Mouse (Mus musculus) embryonic facial prominence, embryonic 13.5 days (tissue): ENCODE measurements around the gene Pigc. TPM values are rescaled to one million over a fixed set of nuclear protein-coding genes. Genes with fewer than 3 reads are reported as not detected.

ENCODE experiments used
- ATAC-seq: fragments of 200-750 bp; cut with Nextera tagmentation; 2 replicates; pipeline ENCODE4 v1.8.0; 2017; ENCODE audit warnings: low read depth; ENCODE audit not compliant: insufficient number of reproducible peaks, insufficient read depth, low FRiP score, low TSS enrichment
- H3K27ac ChIP-seq: fragments of 300-500 bp; sonication (generic); 2 replicates; pipeline ENCODE4 v1.5.1; 2015; ENCODE audit warnings: moderate library complexity, mild to moderate bottlenecking, inconsistent platforms
- H3K27me3 ChIP-seq: fragments of 300-500 bp; sonication (generic); 2 replicates; pipeline ENCODE4 v1.6.1; 2015; ENCODE audit warnings: mild to moderate bottlenecking, inconsistent platforms
- H3K36me3 ChIP-seq: fragments of 300-500 bp; sonication (generic); 2 replicates; pipeline ENCODE4 v1.6.1; 2015; ENCODE audit warnings: mild to moderate bottlenecking, inconsistent platforms
- H3K4me1 ChIP-seq: fragments of 300-500 bp; sonication (generic); 2 replicates; pipeline ENCODE4 v1.6.1; 2015; ENCODE audit warnings: inconsistent platforms
- H3K4me2 ChIP-seq: fragments of 300-500 bp; sonication (generic); 2 replicates; pipeline ENCODE4 v1.6.1; 2015; ENCODE audit warnings: moderate library complexity, mild to moderate bottlenecking, inconsistent platforms
- H3K4me3 ChIP-seq: fragments of 300-500 bp; sonication (generic); 2 replicates; pipeline ENCODE4 v1.5.1; 2015; ENCODE audit warnings: mild to moderate bottlenecking, inconsistent platforms
- H3K9ac ChIP-seq: fragments of 300-500 bp; sonication (generic); 2 replicates; pipeline ENCODE4 v1.6.1; 2015; ENCODE audit warnings: mild to moderate bottlenecking, inconsistent platforms
- H3K9me3 ChIP-seq: fragments of 300-500 bp; sonication (generic); 2 replicates; pipeline ENCODE4 v1.6.1; 2016; ENCODE audit warnings: inconsistent platforms
- WGBS: fragments of 180-500 bp; shearing (Covaris S2); methylation state at CpG from one replicate; pipeline ENCODE4 v1.1.7; 2015; ENCODE audit warnings: mixed read lengths; 5-methylcytosine and 5-hydroxymethylcytosine counted together
- polyA plus RNA-seq: library from polyadenylated mRNA; unstranded; fragments of >200 nt; fragmentation: Nextera tagmentation; extraction: Ambion mirVana; gene quantifications from 2 replicates; pipeline ENCODE4 v1.2.1, GENCODE M21; 2015

Pigc gene
- polyA plus RNA-seq, 1 experiment from 2014 or later = 51.4 TPM

- peak; percentile 50; the same call in 1 of the 2 replicates for ATAC-seq
- Histone ChIP-seq H3K27ac (peak overlapping the region; percentile 96), H3K36me3 (no peaks in the 10 kb centered on the region), H3K4me2 (peak overlapping the region; percentile 34; the same call in 1 of the 2 replicates), H3K27me3 (no peaks in the 10 kb centered on the region), H3K9ac (peak overlapping the region; percentile 38; the same call in 1 of the 2 replicates), H3K4me1 (peaks cover 49% of the 10 kb centered on the region), H3K4me3 (no peak overlapping the region), H3K9me3 (no peaks in the 10 kb centered on the region)
- 1% methylated on average over 4 of the region's 4 CpGs for WGBS
Measured at GRCm38 (mm10) chr1:161999882-162000371, 30.9 kb downstream of the Pigc start.

GRCm38 (mm10) chr1:162001328-162001727 is 32.3 kb downstream of the Pigc start:
- peaks cover 60% of the 10 kb centered on the region for H3K4me1 ChIP-seq
- no peaks in the 10 kb centered on the region for H3K27me3 ChIP-seq
- H3K4me3 ChIP-seq = no peak overlapping the region
- no peaks in the 10 kb centered on the region for H3K36me3 ChIP-seq
- WGBS = 31% methylated on average over 8 of the region's 8 CpGs
- peak overlapping the region; percentile 96 for H3K27ac ChIP-seq
- H3K9me3 ChIP-seq = no peaks in the 10 kb centered on the region
- H3K9ac ChIP-seq = no peak overlapping the region; the same call in 1 of the 2 replicates
- no peak for ATAC-seq
- H3K4me2 ChIP-seq = no peak overlapping the region

- Histone ChIP-seq H3K27ac (peak overlapping the region; percentile 99), H3K36me3 (no peaks in the 10 kb centered on the region), H3K27me3 (no peaks in the 10 kb centered on the region), H3K9ac (peak overlapping the region; percentile 69), H3K4me2 (peak overlapping the region; percentile 49), H3K9me3 (no peaks in the 10 kb centered on the region), H3K4me3 (0 out of 2 replicates have a peak overlapping the region, but pooled peaks have one; percentile 14), H3K4me1 (peaks cover 83% of the 10 kb centered on the region)
- ATAC-seq = peak; percentile 35
- 24% methylated on average over 14 of the region's 14 CpGs for WGBS
Measured at GRCm38 (mm10) chr1:162003729-162004517, 34.9 kb downstream of the Pigc start.

- ATAC-seq = no peak
- no peaks in the 10 kb centered on the region for H3K9me3 ChIP-seq
- WGBS = 15% methylated on average over 7 of the region's 7 CpGs
- peaks cover 83% of the 10 kb centered on the region for H3K4me1 ChIP-seq
- peak overlapping the region; percentile 49 for H3K4me2 ChIP-seq
- 0 out of 2 replicates have a peak overlapping the region, but pooled peaks have one; percentile 14 for H3K4me3 ChIP-seq
- peak overlapping the region; percentile 69 for H3K9ac ChIP-seq
- no peaks in the 10 kb centered on the region for H3K36me3 ChIP-seq
- H3K27me3 ChIP-seq = no peaks in the 10 kb centered on the region
- peak overlapping the region; percentile 99 for H3K27ac ChIP-seq
Measured at GRCm38 (mm10) chr1:162004518-162004780, 35.5 kb downstream of the Pigc start.

GRCm38 (mm10) chr1:162004821-162005770 is 36.1 kb downstream of the Pigc start:
- peak overlapping the region; percentile 14 for H3K4me3 ChIP-seq
- peaks cover 83% of the 10 kb centered on the region for H3K4me1 ChIP-seq
- no peaks in the 10 kb centered on the region for H3K36me3 ChIP-seq
- H3K9ac ChIP-seq = peak overlapping the region; percentile 69
- 28% methylated on average over 23 of the region's 23 CpGs for WGBS
- no peaks in the 10 kb centered on the region for H3K9me3 ChIP-seq
- ATAC-seq = no peak
- H3K27ac ChIP-seq = peak overlapping the region; percentile 99
- peak overlapping the region; percentile 49 for H3K4me2 ChIP-seq
- H3K27me3 ChIP-seq = no peaks in the 10 kb centered on the region

GRCm38 (mm10) chr1:162006109-162006508 is 37.1 kb downstream of the Pigc start:
- Histone ChIP-seq H3K27ac (peak overlapping the region; percentile 100), H3K4me1 (peaks cover 81% of the 10 kb centered on the region), H3K9ac (peak overlapping the region; percentile 52; the same call in 1 of the 2 replicates), H3K4me3 (no peak overlapping the region), H3K27me3 (no peaks in the 10 kb centered on the region), H3K36me3 (no peaks in the 10 kb centered on the region), H3K4me2 (peak overlapping the region; percentile 21; the same call in 1 of the 2 replicates), H3K9me3 (no peaks in the 10 kb centered on the region)
- no peak for ATAC-seq
- WGBS = 59% methylated on average over 9 of the region's 9 CpGs

- peak overlapping the region; percentile 48 for H3K4me2 ChIP-seq
Measured at GRCm38 (mm10) chr1:162008208-162008607, 39.2 kb downstream of the Pigc start.

GRCm38 (mm10) chr1:162008631-162009067 is 39.7 kb downstream of the Pigc start:
- Histone ChIP-seq H3K4me1 (peaks cover 82% of the 10 kb centered on the region), H3K27me3 (no peaks in the 10 kb centered on the region), H3K4me2 (peak overlapping the region; percentile 48), H3K4me3 (peak overlapping the region; percentile 13; the same call in 1 of the 2 replicates), H3K36me3 (0 out of 2 replicates have a peak, but pooled peaks cover 3% of the 10 kb centered on the region), H3K27ac (peak overlapping the region; percentile 100), H3K9ac (peak overlapping the region; percentile 65), H3K9me3 (no peaks in the 10 kb centered on the region)
- 10% methylated on average over 8 of the region's 8 CpGs for WGBS
- peak; percentile 76 for ATAC-seq

More at GRCm38 (mm10) chr1:162008208-162008607, 39.2 kb downstream of the Pigc start:
- Histone ChIP-seq H3K36me3 (0 out of 2 replicates have a peak, but pooled peaks cover 3% of the 10 kb centered on the region), H3K9ac (peak overlapping the region; percentile 65), H3K4me3 (peak overlapping the region; percentile 13; the same call in 1 of the 2 replicates), H3K4me1 (peaks cover 82% of the 10 kb centered on the region), H3K27ac (peak overlapping the region; percentile 100), H3K9me3 (no peaks in the 10 kb centered on the region), H3K27me3 (no peaks in the 10 kb centered on the region)
- 15% methylated on average over 4 of the region's 4 CpGs for WGBS
- ATAC-seq = peak; percentile 77; the same call in 1 of the 2 replicates

GRCm38 (mm10) chr1:162009086-162009485 is 40.1 kb downstream of the Pigc start:
- peak overlapping the region; percentile 18; the same call in 1 of the 2 replicates for H3K4me3 ChIP-seq
- no peak for ATAC-seq
- 0 out of 2 replicates have a peak, but pooled peaks cover 3% of the 10 kb centered on the region for H3K36me3 ChIP-seq
- no peaks in the 10 kb centered on the region for H3K9me3 ChIP-seq
- WGBS = 11% methylated on average over 8 of the region's 8 CpGs
- H3K4me1 ChIP-seq = peaks cover 81% of the 10 kb centered on the region
- H3K27ac ChIP-seq = peak overlapping the region; percentile 100
- peak overlapping the region; percentile 48 for H3K4me2 ChIP-seq
- no peaks in the 10 kb centered on the region for H3K27me3 ChIP-seq
- peak overlapping the region; percentile 65 for H3K9ac ChIP-seq

- Histone ChIP-seq H3K4me3 (no peak overlapping the region), H3K9ac (no peak overlapping the region), H3K27ac (peak overlapping the region; percentile 80), H3K4me2 (no peak overlapping the region), H3K9me3 (no peaks in the 10 kb centered on the region), H3K27me3 (no peaks in the 10 kb centered on the region), H3K36me3 (0 out of 2 replicates have a peak, but pooled peaks cover 3% of the 10 kb centered on the region), H3K4me1 (peaks cover 81% of the 10 kb centered on the region)
- no peak for ATAC-seq
- 75% methylated on average over 16 of the region's 16 CpGs for WGBS
Measured at GRCm38 (mm10) chr1:162011523-162012245, 42.7 kb downstream of the Pigc start.
